Mouse (Mus musculus) cortical plate, adult 2 months (tissue): ENCODE results near the gene Polr1c. TPM values are rescaled to one million over a fixed set of nuclear protein-coding genes. Genes with fewer than 3 reads are reported as not detected.

Source experiments
- H3K27ac ChIP-seq: fragments of 200-500 bp; 2 replicates; pipeline ENCODE4 v1.5.1; 2012; ENCODE audit warnings: low read length, control low read depth, inconsistent platforms; ENCODE audit not compliant: insufficient read depth
- H3K4me1 ChIP-seq: fragments of 200-500 bp; 2 replicates; pipeline ENCODE4 v1.6.1; 2011; ENCODE audit warnings: low read length; ENCODE audit not compliant: control insufficient read depth, insufficient read depth
- H3K4me3 ChIP-seq: fragments of 200-500 bp; 2 replicates; pipeline ENCODE4 v1.5.1; 2011; ENCODE audit warnings: mild to moderate bottlenecking, low read length, control low read depth; ENCODE audit not compliant: insufficient read depth
- CTCF ChIP-seq: fragments of 200-500 bp; IDR thresholded peaks from 2 replicates; pipeline ENCODE4 v1.5.1; 2011; ENCODE audit warnings: mild to moderate bottlenecking, control low read depth, low read length; ENCODE audit not compliant: insufficient read depth; ENCODE audit errors: extremely low read depth
- POLR2A ChIP-seq: fragments of 200-500 bp; IDR thresholded peaks from 2 replicates; pipeline ENCODE4 v1.6.1; 2011; ENCODE audit warnings: mild to moderate bottlenecking, low read length, control low read depth; ENCODE audit not compliant: insufficient read depth; ENCODE audit errors: extremely low read depth
- polyA plus RNA-seq: library from polyadenylated mRNA; depleted of rRNA; stranded (reverse); fragments of >200 nt; gene quantifications from 2 replicates; pipeline ENCODE4 v1.2.3, GENCODE M21; 2012; rRNA removed

Gene Polr1c
- 45.4 and 47.2 TPM in 2 replicates for polyA plus RNA-seq

DNA sequence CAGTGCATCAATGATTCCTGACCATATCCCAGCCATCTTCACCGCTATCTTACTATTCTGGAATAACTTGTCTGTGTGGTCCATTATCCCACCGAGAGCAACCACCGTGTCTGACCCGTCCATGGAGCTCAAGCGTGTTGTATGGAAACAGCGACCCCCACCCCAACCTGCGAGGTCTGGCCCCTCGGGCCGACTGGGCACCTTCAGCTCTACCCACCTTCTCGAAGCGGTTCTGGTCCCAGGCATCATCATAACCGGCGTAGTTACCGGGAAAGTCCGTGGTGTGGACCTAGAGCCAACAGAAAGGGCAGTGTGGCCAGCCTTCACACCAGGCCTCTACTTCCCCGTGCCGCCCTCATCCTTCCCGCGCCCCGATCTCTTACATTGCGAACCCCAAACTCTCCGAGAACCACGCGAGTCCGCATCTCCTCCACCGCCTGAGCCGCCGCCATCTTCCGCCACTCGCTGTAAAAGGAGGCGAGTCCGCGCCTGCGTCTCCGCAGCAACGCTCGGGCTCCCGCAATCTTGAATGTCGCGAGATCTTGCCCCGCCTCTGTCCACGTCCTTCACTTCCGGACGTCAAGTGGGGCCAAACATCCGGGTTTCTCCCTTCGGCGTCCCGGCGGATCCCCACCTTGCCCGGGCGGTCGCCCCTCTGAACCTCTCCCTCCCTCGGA is at the start of gene Polr1c, which contains the start of gene Yipf3:
TSS of gene Polr1c (minus strand) at position 543 of the 677 bp plus-strand sequence.
TSS of gene Yipf3 (plus strand) at position 569 of the 677 bp plus-strand sequence.
- H3K4me1 ChIP-seq: peaks cover 7% of the 10 kb centered on the region; the same call in 1 of the 2 replicates
- TF ChIP-seq CTCF (no peak), POLR2A (peak; percentile 88)

DNA sequence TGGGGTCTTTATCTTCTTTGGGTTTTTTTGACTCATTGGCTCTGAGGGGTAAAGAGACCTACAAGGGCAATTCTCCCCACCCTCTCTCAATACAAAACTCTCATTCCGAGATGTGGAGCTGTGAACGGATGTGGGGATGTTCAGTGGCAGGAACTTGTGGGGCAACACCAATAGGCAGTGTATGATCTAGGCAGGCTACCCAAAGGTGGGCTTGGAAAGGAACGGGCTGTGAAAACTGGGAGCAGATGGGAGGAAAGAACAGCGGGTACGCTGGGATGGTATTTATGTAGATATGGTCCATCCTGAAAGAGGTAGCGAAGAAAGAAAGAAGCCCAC is 49.1 kb upstream of the Polr1c start:
- 0 out of 2 replicates have a peak, but pooled peaks cover 2% of the 10 kb centered on the region for H3K4me1 ChIP-seq
- peak overlapping the region; percentile 59 for H3K4me3 ChIP-seq
- peak overlapping the region; percentile 48; the same call in 1 of the 2 replicates for H3K27ac ChIP-seq
- TF ChIP-seq POLR2A (no peak), CTCF (no peak)

More for the DNA sequence above, at the start of gene Polr1c, which contains the start of gene Yipf3:
- Histone ChIP-seq H3K27ac (peak within 1 kb of the TSS; percentile 30), H3K4me3 (peak within 1 kb of the TSS; percentile 78)

DNA sequence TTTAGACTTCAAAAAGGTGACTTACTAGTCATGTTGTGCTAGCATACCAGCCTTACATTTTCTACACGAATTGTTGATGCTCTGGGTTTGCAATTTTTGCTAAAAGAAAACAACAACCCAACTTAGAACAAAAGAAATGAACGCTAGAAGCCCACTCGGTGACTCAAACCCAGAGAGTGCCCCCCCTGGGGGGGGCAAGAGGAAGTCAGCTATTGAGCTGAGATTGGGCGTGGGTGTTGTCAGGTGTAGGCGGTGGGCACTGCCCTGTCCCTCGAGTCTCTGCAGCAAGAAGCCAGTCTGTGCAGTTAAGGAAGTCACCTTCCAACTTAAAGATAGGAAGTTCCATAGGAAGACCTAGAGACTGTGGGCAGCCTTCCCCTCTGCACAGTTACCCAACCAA is 48.7 kb upstream of the Polr1c start:
- Histone ChIP-seq H3K4me3 (peak overlapping the region; percentile 59; the same call in 1 of the 2 replicates), H3K4me1 (0 out of 2 replicates have a peak, but pooled peaks cover 2% of the 10 kb centered on the region), H3K27ac (no peak overlapping the region)
- TF ChIP-seq POLR2A (no peak), CTCF (no peak)

DNA sequence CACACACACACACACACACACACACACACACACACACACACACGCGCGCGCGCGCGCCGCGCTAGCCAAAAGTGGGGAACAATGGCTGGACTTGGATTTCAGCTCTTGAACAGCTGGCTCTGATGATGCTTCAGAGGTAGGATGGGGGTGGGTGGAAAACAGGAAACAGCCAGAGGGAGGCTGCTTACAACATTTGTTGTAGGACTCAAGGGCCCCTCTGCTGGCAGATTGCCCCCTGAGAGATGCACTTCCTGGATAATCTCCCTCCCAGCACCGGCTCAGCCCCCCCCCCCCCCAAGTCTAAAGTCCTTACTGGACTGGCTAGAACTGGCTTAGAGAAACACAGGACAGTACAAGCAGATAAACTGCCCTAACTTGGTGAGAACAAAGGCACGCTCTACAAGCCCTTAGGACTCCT is 39.8 kb upstream of the Polr1c start:
- TF ChIP-seq POLR2A (no peak), CTCF (no peak)
- Histone ChIP-seq H3K4me3 (no peak overlapping the region), H3K27ac (no peak overlapping the region), H3K4me1 (0 out of 2 replicates have a peak, but pooled peaks cover 1% of the 10 kb centered on the region)

DNA sequence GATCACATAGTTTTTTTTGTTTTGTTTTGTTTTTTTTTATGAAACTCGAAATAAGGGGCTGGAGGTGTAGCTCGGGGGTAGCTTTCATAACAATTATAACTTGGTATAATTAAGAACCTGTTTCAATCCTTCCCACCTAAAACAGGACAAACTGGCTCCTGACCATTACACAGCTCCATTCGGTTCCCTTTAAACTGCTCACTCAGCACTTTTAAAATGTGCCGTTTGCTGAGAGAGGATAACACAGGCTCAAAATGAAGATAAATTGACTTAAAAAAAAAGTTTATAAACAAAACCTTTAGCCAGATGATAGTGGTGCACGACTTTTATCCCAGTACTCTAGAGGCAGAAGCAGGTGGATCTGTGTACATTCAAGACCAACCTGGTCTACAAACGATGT is 37.6 kb upstream of the Polr1c start:
- Histone ChIP-seq H3K4me3 (no peak overlapping the region), H3K27ac (no peak overlapping the region), H3K4me1 (peaks cover 1% of the 10 kb centered on the region; the same call in 1 of the 2 replicates)
- no peak for TF ChIP-seq POLR2A
- TF ChIP-seq CTCF: no peak

DNA sequence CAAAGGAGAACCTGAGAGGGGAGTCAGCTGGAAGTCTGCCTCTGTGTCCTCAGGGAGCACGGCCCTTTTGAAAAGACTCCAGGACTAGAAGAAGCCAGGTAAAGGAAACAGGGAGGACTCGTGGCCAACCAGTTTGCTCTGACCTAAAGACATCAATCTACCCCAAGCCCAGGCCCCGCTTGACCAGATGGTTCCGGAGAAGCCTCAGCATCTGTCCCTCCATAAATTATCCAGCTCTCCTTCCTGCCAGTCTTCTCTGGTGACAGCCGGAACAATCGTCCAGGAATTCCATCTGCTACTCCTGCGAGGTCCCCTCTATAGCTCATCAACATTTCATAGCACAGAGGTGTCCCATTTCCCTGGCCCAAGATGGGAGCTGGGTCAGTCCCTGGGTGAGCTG is 36.8 kb upstream of the Polr1c start:
- Histone ChIP-seq H3K4me1 (peaks cover 1% of the 10 kb centered on the region; the same call in 1 of the 2 replicates), H3K27ac (no peak overlapping the region), H3K4me3 (no peak overlapping the region)
- TF ChIP-seq CTCF (no peak), POLR2A (no peak)

DNA sequence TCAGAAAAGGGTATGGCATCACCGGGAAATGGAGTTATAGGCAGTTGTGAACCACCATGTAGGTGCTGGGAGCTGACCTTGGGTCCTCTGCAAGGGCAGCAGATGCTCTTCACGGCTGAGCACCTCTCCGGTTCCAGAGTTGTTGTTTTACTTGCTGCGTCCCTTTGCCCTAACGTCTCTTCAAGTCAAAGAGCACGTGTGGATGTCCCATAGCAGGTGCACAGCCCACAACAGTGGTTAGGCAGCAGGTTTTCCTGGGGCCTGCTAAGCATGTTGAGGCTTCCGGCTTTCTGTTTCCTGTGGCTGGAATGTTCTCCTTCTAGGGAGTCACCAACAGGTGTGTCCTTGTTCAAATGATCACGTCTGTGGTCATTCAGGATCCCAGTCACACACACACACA is 36.1 kb upstream of the Polr1c start:
- Histone ChIP-seq H3K4me1 (peaks cover 1% of the 10 kb centered on the region; the same call in 1 of the 2 replicates), H3K27ac (no peak overlapping the region), H3K4me3 (no peak overlapping the region)
- no peak for TF ChIP-seq CTCF
- TF ChIP-seq POLR2A: no peak

DNA sequence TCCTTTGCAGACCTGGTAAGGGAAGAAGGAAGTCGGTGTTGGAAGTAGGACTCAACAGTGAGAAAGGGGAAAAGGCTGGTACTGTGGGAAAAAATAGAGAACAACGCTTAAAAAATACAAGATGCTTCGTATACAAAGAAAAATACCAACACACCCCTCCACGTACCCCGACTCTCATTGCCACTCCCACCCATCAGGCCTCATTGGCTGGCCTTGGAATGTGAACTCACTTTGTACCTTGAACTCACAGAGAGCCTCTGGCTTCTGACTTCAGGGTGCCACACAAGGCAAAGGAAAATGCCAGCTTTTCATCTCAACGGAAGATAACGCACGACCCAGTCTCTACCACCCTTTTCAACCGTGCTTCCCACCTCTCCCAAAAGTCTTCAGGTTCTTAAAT is 35.3 kb upstream of the Polr1c start:
- H3K4me3 ChIP-seq: peak overlapping the region; percentile 60; the same call in 1 of the 2 replicates
- TF ChIP-seq CTCF (no peak), POLR2A (no peak)
- H3K4me1 ChIP-seq: peaks cover 1% of the 10 kb centered on the region; the same call in 1 of the 2 replicates
- H3K27ac ChIP-seq: no peak overlapping the region

DNA sequence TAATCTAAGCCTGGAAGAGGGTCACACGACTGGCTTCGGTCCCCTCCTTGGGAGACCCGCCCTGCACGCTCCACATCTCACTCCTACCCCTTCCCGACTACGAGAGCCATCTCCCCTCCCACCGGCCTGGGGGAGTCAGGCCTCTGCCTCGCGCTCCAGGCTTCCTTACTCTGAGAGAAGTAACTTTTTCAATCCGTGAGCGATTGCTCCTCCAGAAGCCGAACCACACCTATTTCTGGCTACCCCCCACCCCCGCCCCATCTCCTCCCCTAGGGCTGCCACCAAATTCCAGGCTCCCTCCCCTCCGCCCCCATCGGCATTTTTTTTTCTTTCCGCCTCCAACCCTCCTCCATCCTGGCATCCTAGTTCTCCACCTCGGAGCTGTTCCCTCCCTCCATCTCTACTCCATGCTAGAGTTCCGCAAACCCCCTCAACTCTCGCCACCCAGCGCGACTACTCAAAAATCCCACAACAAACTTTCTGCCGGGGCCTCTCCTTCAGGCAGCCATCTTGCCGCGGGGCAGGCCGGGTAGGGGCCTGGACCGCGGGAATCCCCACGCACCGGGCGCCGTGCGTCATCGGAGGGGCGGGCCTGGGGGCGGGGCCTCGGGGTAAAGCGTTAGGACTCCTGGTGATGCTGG is 34.7 kb upstream of the Polr1c start, which contains the start of gene Tjap1:
TSS of gene Tjap1 (minus strand) at position 544 of the 641 bp plus-strand sequence.
- TF ChIP-seq CTCF (no peak), POLR2A (0 out of 2 replicates have a peak, but pooled peaks have one; percentile 19)
- H3K27ac ChIP-seq: no peak within 1 kb of the TSS
- peak within 1 kb of the TSS; percentile 60 for H3K4me3 ChIP-seq
- H3K4me1 ChIP-seq: peaks cover 3% of the 10 kb centered on the region; the same call in 1 of the 2 replicates
